Mouse (Mus musculus): ENCODE data around the gene AC131692.1. TPM values are rescaled to one million over a fixed set of nuclear protein-coding genes. Genes with fewer than 3 reads are reported as not detected.

AC131692.1 gene
- polyA plus RNA-seq, 1 experiment, result 1.2 TPM

DNA sequence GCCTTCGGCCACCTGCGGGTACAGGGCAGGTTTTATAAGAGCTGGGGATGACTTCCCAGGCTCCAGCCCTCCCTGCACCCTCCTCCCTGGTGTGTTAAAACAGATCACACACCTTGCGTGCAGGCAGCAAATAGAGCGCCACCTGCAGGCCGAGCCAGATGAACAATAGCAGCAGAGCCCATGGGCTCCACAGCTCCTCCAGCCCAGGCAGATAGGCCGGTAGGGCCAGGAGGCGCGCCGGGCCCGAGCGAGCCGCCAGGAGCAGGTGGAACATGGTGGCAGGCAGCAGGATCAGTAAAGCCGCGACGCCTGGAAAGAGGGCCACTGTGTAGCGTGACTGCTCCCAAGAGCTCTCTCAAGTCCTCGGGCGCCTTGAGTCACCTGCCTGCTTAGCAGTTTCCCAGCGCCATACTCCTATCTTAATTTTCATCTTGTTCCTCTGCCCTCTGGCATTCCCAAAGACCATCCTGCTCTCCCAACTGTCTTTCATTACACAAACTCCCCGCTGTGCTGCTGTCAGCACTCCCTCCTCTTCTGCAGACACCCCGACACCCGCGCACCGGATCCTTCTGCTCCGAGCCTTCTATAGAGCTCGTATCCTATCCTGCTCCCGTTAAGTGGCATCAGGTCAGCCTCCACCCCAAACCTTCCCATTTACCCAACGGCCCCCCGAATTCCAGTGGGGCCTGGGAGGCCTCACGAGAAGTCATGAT lies 27.1 kb upstream of the AC131692.1 start:
- H3K27ac ChIP-seq (ENCODE audit: insufficient read depth, low read depth, low read length), result peak overlapping the region; percentile 31
- H3K4me3 ChIP-seq (ENCODE audit: insufficient read depth, low read length), result peak overlapping the region; percentile 56
- peaks cover 12% of the 10 kb centered on the region for H3K4me1 ChIP-seq (ENCODE audit: control insufficient read depth, insufficient read depth, low read length)
- TF ChIP-seq POLR2A (IDR thresholded peaks at IDR 0.05; ENCODE audit: borderline replicate concordance, low read depth, low read length), result no peak
- peak; percentile 88 for TF ChIP-seq CTCF (IDR thresholded peaks at IDR 0.05; ENCODE audit: low read depth, low read length)

DNA sequence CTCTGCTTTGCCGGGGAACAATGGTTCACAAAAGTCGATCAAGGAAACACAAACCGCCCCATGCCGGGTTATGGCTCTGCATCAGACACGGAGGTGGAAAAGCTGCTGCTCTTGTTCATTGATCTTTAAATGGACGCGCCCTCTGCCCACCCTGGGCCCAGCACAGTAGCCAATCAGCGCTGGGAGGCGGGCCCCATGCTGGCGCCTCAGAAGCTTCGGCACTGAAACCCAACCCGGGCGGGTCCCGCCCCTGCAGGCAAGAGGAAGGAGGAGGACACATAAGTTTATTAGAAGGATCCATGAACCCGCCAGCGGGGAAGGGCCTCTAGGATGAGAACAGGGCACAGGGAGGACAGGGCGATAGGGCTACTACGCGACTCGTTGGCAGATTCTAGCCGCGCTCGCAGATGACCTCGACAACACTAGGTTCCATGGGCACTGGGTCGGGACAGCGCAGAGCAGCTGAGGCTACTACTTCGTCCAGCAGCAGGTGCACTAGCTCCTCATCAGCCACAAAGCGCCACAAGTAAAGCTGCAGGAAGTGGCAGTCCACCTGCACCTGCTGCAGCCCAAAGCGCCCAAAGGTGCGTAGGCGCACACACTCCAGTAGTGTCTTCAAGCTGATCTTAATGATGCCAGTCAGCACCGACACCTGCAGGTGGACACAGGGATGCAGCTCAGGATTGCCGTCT lies 26.3 kb upstream of the AC131692.1 start, which contains the start of gene Tm7sf2:
Gene Tm7sf2, minus strand, starts transcription at position 650 of the 692 bp plus-strand sequence.
- peaks cover 7% of the 10 kb centered on the region for H3K4me1 ChIP-seq (ENCODE audit: control insufficient read depth, insufficient read depth, low read length)
- H3K4me3 ChIP-seq (ENCODE audit: insufficient read depth, low read length), result peak within 1 kb of the TSS; percentile 56
- TF ChIP-seq POLR2A (IDR thresholded peaks at IDR 0.05; ENCODE audit: borderline replicate concordance, low read depth, low read length) (no peak), CTCF (IDR thresholded peaks at IDR 0.05; ENCODE audit: low read depth, low read length) (no peak)
- peak within 1 kb of the TSS; percentile 31 for H3K27ac ChIP-seq (ENCODE audit: insufficient read depth, low read depth, low read length)

DNA sequence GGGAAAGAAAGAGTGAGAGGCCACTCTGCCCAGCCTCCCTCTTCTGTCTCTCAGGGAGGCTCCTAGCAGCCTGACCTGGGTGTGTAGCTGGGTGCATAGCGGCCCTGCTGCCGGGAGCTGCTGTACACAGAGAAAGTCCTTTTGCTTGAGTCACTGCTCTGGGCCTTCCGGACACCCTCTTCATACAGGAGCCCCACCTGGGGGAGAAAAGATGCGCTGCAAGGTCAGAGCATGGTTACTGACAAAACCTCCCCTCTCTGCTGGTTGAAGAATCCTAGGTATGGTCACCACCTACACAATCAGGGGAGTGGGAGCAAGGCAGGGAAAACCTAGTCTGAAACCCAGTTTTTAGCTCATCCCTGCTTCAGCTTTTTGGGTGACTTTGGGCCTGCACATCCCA lies 25.3 kb upstream of the AC131692.1 start:
- H3K4me3 ChIP-seq (ENCODE audit: insufficient read depth, low read length), result no peak overlapping the region
- peaks cover 11% of the 10 kb centered on the region for H3K4me1 ChIP-seq (ENCODE audit: control insufficient read depth, insufficient read depth, low read length)
- no peak overlapping the region for H3K27ac ChIP-seq (ENCODE audit: insufficient read depth, low read depth, low read length)
- no peak for TF ChIP-seq CTCF (IDR thresholded peaks at IDR 0.05; ENCODE audit: low read depth, low read length)
- TF ChIP-seq POLR2A (IDR thresholded peaks at IDR 0.05; ENCODE audit: borderline replicate concordance, low read depth, low read length), result no peak

DNA sequence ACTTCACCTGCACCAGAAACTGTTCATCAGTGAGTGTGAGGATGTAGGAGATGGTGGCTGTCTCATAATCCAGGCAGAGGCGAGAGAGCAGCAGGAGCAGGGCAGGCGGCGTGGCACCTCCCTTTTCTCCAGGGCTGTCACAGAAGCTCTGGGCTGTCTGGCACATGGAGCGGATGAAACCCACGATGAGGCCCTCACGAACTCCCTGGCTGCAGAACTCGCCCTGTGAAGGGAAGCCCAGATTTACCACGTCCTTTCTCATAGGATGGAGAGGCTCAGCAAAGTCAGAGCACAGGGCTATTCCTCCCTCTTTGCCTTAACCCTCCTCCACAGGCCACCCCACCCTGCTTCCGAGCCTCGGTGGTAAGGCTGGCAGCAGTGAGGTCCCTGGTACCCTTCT lies 24.4 kb upstream of the AC131692.1 start:
- H3K27ac ChIP-seq (ENCODE audit: insufficient read depth, low read depth, low read length), result no peak overlapping the region
- TF ChIP-seq POLR2A (IDR thresholded peaks at IDR 0.05; ENCODE audit: borderline replicate concordance, low read depth, low read length) (no peak), CTCF (IDR thresholded peaks at IDR 0.05; ENCODE audit: low read depth, low read length) (no peak)
- peaks cover 18% of the 10 kb centered on the region for H3K4me1 ChIP-seq (ENCODE audit: control insufficient read depth, insufficient read depth, low read length)
- no peak overlapping the region for H3K4me3 ChIP-seq (ENCODE audit: insufficient read depth, low read length)

DNA sequence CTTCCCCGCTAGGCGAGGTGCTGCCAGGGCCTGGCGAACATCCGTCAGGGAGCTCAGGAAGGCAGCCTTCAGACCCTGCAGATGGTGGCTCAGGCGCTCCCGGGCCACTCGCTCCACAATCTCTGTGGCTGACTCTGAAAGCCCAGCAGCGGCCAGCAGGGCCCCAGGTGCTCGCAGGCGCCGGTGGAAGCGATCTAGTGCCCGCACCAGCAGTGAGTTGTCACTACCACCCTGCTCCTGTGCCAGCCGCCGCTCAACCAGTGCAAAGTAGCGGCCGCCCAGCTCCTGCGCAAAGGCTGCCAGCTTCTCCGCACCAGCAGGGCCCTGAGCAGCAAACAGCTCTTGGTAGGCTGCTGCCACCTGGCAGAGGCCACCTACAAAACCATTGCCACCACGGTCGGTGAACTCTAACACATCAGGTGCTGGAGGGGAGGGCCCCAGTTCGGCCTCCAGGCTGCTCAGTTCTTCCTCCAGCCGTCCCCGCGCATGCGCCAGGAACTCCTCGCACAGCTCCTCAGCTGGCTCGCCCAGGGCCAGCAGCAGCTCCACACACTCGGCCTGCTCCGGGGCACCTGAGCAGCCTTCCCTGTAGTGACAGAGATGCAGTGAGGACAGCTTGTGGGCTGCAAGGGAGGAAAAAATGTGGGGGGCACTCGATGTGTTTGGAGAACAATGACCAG lies 23.5 kb upstream of the AC131692.1 start:
- H3K27ac ChIP-seq (ENCODE audit: insufficient read depth, low read depth, low read length), result no peak overlapping the region

DNA sequence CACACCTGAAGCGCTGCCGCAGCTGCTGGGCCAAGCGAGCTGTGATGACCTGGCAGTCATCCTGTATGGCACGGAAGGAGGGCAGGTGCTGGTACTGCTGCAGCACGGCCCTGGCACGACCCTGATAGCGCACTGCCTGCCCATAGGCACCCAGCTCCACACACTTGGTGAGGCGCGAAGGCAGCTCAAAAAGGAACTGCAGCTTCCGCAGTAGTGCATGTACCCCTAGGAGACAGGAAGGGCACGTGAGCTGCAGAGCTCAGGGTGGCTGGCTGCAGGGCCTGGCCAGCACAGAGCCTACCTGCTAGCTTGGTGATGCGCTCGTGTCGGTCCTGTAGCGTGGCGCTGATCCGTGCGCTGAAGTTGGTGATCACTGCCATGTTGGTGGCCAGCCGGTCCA lies 23.0 kb upstream of the AC131692.1 start:
- Histone ChIP-seq H3K27ac (ENCODE audit: insufficient read depth, low read depth, low read length) (no peak overlapping the region), H3K4me3 (ENCODE audit: insufficient read depth, low read length) (no peak overlapping the region), H3K4me1 (ENCODE audit: control insufficient read depth, insufficient read depth, low read length) (peaks cover 31% of the 10 kb centered on the region)
- no peak for TF ChIP-seq POLR2A (IDR thresholded peaks at IDR 0.05; ENCODE audit: borderline replicate concordance, low read depth, low read length)
- TF ChIP-seq CTCF (IDR thresholded peaks at IDR 0.05; ENCODE audit: low read depth, low read length), result no peak

More for the DNA sequence above, 23.5 kb upstream of the AC131692.1 start:
- Histone ChIP-seq H3K4me3 (ENCODE audit: insufficient read depth, low read length) (no peak overlapping the region), H3K4me1 (ENCODE audit: control insufficient read depth, insufficient read depth, low read length) (peaks cover 26% of the 10 kb centered on the region)
- TF ChIP-seq POLR2A (IDR thresholded peaks at IDR 0.05; ENCODE audit: borderline replicate concordance, low read depth, low read length) (no peak), CTCF (IDR thresholded peaks at IDR 0.05; ENCODE audit: low read depth, low read length) (no peak)

DNA sequence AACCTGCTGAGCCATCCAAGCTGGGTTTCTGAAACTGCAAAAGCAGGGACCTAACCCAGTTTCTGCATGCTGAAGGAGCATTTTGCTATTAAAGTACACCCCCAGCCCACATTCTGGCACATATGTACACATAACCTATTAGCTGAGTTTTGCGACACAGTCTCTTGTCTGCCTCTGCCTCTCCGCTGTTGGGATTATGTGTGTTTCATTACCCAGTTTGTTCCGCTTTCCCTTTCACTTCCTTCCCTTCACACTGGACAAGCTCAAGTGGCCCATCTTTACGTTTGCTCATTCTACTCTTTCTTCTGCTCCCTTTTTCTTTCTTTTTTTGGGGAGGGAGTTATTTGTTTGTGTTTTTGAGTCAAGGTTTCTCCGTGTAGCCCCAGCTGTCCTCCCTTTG lies 20.3 kb upstream of the AC131692.1 start:
- peak overlapping the region; percentile 43 for H3K4me3 ChIP-seq (ENCODE audit: insufficient read depth, low read length)

DNA sequence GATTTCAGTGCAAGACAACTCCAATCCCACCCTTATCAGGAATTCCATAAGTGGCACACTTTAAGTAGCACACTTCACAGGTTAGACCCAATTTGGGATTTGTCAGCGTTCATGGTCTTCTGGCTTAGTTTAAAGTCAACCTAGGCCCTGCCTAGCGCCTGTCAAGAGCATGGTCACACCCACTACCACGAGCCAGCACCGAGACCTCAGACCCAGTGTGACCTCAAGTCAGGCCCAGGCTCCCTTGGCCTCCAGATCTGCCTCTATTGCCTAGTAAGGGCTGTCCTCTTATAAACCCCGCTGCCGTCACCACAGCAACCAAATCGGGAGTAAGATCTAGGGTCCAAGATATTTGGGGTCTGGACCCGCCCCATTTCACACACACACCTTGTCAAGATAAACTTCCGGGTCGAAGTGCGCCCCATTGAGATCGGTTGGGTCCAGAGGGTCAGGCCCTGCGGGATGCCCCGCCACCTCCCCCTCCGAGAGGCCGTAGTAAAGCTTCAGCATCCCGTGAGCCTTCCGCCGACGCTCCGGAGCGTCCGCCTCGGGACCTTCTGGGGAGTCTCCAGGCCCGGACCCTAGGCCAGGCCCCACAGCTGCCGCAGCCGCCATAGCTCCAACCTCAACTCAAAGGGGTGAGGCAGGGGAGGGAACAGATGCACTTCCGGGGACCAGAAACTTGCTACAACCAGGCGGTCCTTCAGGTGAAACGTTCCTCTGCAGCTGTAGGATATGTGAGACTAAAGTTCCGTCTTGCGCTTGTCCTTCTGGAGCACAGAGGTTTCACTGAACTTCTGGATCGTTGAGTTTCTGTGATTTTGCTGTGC lies 17.4 kb upstream of the AC131692.1 start, which contains the start of gene Vps51:
Gene Vps51, minus strand, starts transcription at position 668 of the 830 bp plus-strand sequence.
- TF ChIP-seq CTCF (IDR thresholded peaks at IDR 0.05; ENCODE audit: low read depth, low read length) (no peak), POLR2A (IDR thresholded peaks at IDR 0.05; ENCODE audit: borderline replicate concordance, low read depth, low read length) (no peak)
- Histone ChIP-seq H3K4me3 (ENCODE audit: insufficient read depth, low read length) (peak within 1 kb of the TSS; percentile 77), H3K4me1 (ENCODE audit: control insufficient read depth, insufficient read depth, low read length) (peaks cover 25% of the 10 kb centered on the region), H3K27ac (ENCODE audit: insufficient read depth, low read depth, low read length) (peak within 1 kb of the TSS; percentile 47)

More for the DNA sequence above, 20.3 kb upstream of the AC131692.1 start:
- TF ChIP-seq CTCF (IDR thresholded peaks at IDR 0.05; ENCODE audit: low read depth, low read length), result no peak
- no peak for TF ChIP-seq POLR2A (IDR thresholded peaks at IDR 0.05; ENCODE audit: borderline replicate concordance, low read depth, low read length)
- Histone ChIP-seq H3K27ac (ENCODE audit: insufficient read depth, low read depth, low read length) (peak overlapping the region; percentile 85), H3K4me1 (ENCODE audit: control insufficient read depth, insufficient read depth, low read length) (peaks cover 25% of the 10 kb centered on the region)

DNA sequence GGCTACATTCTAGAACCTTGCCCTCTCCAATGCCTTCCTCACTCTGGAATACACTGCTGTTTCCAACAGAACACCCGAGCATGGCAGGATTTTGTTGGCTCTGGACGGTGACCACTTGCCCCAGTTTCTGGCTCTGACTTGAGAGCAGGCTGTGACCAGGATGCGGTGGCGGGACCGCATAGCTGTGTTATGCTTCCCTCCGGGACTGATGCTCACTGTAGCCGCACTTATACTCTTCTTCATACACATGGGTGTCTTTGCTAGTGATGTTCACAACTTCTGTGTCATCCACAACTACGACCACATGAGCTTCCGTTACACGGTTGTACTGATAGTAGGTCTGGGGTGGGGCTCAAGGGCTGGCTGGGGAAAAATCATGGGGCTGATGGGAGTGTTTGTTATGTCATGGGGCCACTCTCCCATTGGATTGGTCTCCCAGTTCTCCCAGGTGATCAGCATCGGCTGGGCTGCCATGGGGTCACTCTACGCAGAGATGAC lies 14.2 kb upstream of the AC131692.1 start, which contains the start of gene Tmem262:
Gene Tmem262, plus strand, starts transcription at position 51 of the 498 bp plus-strand sequence.
- H3K4me1 ChIP-seq (ENCODE audit: control insufficient read depth, insufficient read depth, low read length), result peaks cover 18% of the 10 kb centered on the region

More for the DNA sequence above, 14.2 kb upstream of the AC131692.1 start, which contains the start of gene Tmem262:
- Histone ChIP-seq H3K4me3 (ENCODE audit: insufficient read depth, low read length) (no peak within 1 kb of the TSS), H3K27ac (ENCODE audit: insufficient read depth, low read depth, low read length) (no peak within 1 kb of the TSS)
- TF ChIP-seq CTCF (IDR thresholded peaks at IDR 0.05; ENCODE audit: low read depth, low read length), result no peak

Measured in bone marrow macrophage, adult 2 months (primary cell).